Comparison of ENCODE assay signal across 19 mouse cellular contexts in the genomic region with DNA sequence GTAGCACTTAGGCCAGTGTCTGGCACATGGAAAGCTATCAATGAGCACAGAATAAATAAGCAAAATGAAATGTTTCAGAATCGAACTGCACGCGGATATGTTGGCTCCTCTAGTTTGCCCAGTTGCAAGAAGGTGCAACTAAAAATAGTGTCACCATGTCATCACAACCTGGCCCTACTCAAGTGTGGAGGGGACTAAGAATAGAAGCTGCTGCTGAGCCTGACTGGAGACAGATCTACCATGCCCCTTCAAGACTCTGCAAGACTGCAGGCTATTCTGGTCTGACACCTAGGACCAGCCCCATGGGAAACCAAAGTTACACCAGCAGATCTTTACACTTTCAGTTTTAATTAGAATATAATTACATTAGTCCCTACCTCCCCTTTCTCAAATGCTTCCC. TPM values are rescaled to one million over a fixed set of nuclear protein-coding genes. Genes with fewer than 3 reads are reported as not detected.
DNase-seq lines count a peak whose midpoint lies in the region; ATAC-seq and TF ChIP-seq lines count a peak whose summit lies in the region.
"Had no signal": no experiment of that assay in that cellular context is flagged by ENCODE, and none has a peak within 500 bp of the region (broad histone marks: within the 10 kb centered on the region; RNA-seq: fewer than 3 reads in every experiment).

No protein-coding gene starts in this region.

- H3K4me1 ChIP-seq in CH12.LX (ENCODE audit: control insufficient read depth in 1 of 2, insufficient read depth in 2 of 2) = peaks cover 0 to 10% of the 10 kb centered on the region in 2 experiments; a peak in 2 of 4 replicates
- peaks cover 12% of the 10 kb centered on the region for H3K4me1 ChIP-seq in heart, embryonic 15.5 days (replicated peaks)
- H3K4me1 ChIP-seq in intestine, embryonic 16.5 days (ENCODE audit: control insufficient read depth, insufficient read depth, low read length) = no peaks in the 10 kb centered on the region
- H3K4me1 ChIP-seq: forebrain, embryonic 13.5 days; hindbrain, embryonic 15.5 days had no signal

- no peak overlapping the region for H3K27ac ChIP-seq in CH12.LX (ENCODE audit: insufficient read depth, low read depth)
- peak overlapping the region; percentile 67 for H3K27ac ChIP-seq in heart, embryonic 15.5 days
- no peak overlapping the region for H3K27ac ChIP-seq in intestine, embryonic 16.5 days (ENCODE audit: low read length)
- H3K27ac ChIP-seq: forebrain, embryonic 13.5 days; hindbrain, embryonic 15.5 days; midbrain, embryonic 10.5 days had no signal

- intact Hi-C loops in gastrocnemius, postnatal 36 days (cut with DNase I) = no loop called here

- dilution Hi-C loops in CH12.LX (cut with MboI; ENCODE audit: extremely low pct_ligation_motif_present, extremely low pct_unique_long_range_greater_than_20kb, low sequenced_read_pairs) = no loop called here

- TF ChIP-seq RAD21 in CH12.LX (IDR thresholded peaks at IDR 0.05; ENCODE audit: low read depth, low read length) = no peak

- peak; percentile 20 to 31 for DNase-seq in gastrocnemius, adult 8-10 months (ENCODE audit: low spot score in 2 of 2)
- no peak for DNase-seq in gastrocnemius, postnatal 36 days
- DNase-seq in CH12.LX (ENCODE audit: extremely low read depth) = peak; percentile 10
- peak; percentile 34 to 35 for DNase-seq in heart, adult 9 months (ENCODE audit: low spot score in 2 of 2)
- DNase-seq in neural tube, embryonic 10.5 days (ENCODE audit: extremely low spot score, low spot score) = no peak
- no peak for DNase-seq in right cerebral cortex, adult 2 months (ENCODE audit: low spot score in 2 of 2)
- DNase-seq: adrenal gland, postnatal 10 days; cerebellum, adult 9-10 months; kidney, adult 8-10 months; kidney, postnatal 14 days; lung, adult 18-20 months; lung, postnatal 10 days had no signal

- ATAC-seq in heart, embryonic 15.5 days (replicated peaks; ENCODE audit: insufficient number of reproducible peaks, insufficient read depth, low FRiP score, low read depth) = peak; percentile 70; the same call in 1 of the 2 replicates
- no peak for ATAC-seq in intestine, embryonic 16.5 days
- ATAC-seq: forebrain, embryonic 13.5 days; midbrain, embryonic 16.5 days had no signal

- no peak for TF ChIP-seq CTCF in CH12.LX (conservative IDR thresholded peaks at IDR 0.05 in 1 of 2, IDR thresholded peaks at IDR 0.05 in 1 of 2; ENCODE audit: low read depth in 2 of 2, low read length in 2 of 2)

- no peaks in the 10 kb centered on the region for H3K27me3 ChIP-seq in CH12.LX (replicated peaks)
- no peaks in the 10 kb centered on the region for H3K27me3 ChIP-seq in heart, embryonic 15.5 days
- H3K27me3 ChIP-seq in intestine, embryonic 16.5 days (replicated peaks; ENCODE audit: control insufficient read depth, insufficient read depth, low read length) = no peaks in the 10 kb centered on the region
- H3K27me3 ChIP-seq: forebrain, embryonic 13.5 days; hindbrain, embryonic 15.5 days had no signal

- 54% methylated on average over 3 of the region's 3 CpGs for WGBS in heart, embryonic 15.5 days
- 93% methylated on average over 3 of the region's 3 CpGs for WGBS in intestine, embryonic 16.5 days

- TF ChIP-seq POLR2A in CH12.LX (IDR thresholded peaks at IDR 0.05; ENCODE audit: low read depth, low read length) = no peak

- in situ Hi-C loops in CH12.LX (cut with MboI; ENCODE audit: low pct_ligation_motif_present, low pct_unique_long_range_greater_than_20kb, low sequenced_read_pairs) = no loop called here

- no peaks in the 10 kb centered on the region for H3K79me2 ChIP-seq in CH12.LX (replicated peaks; ENCODE audit: control insufficient read depth, extremely low read depth, insufficient read depth, poor library complexity, severe bottlenecking)

- no peak overlapping the region for H3K9ac ChIP-seq in CH12.LX (ENCODE audit: insufficient read depth, low read depth)
- no peak overlapping the region for H3K9ac ChIP-seq in heart, embryonic 15.5 days
- no peak overlapping the region for H3K9ac ChIP-seq in intestine, embryonic 16.5 days (ENCODE audit: low read depth, low read length)
- H3K9ac ChIP-seq: forebrain, embryonic 13.5 days; hindbrain, embryonic 15.5 days had no signal

- no peak for TF ChIP-seq EP300 in CH12.LX (IDR thresholded peaks at IDR 0.05; ENCODE audit: low read length)

- H3K9me3 ChIP-seq in CH12.LX (replicated peaks; ENCODE audit: low read length) = no peaks in the 10 kb centered on the region
- H3K9me3 ChIP-seq in heart, embryonic 15.5 days (replicated peaks) = no peaks in the 10 kb centered on the region
- H3K9me3 ChIP-seq in intestine, embryonic 16.5 days (ENCODE audit: control insufficient read depth, low read length) = no peaks in the 10 kb centered on the region
- H3K9me3 ChIP-seq: forebrain, embryonic 13.5 days; hindbrain, embryonic 15.5 days; midbrain, embryonic 10.5 days had no signal

- H3K4me2 ChIP-seq in CH12.LX (ENCODE audit: insufficient read depth, low read depth, poor library complexity, severe bottlenecking) = no peak overlapping the region
- H3K4me2 ChIP-seq in heart, embryonic 15.5 days = peak overlapping the region; percentile 14; the same call in 1 of the 2 replicates
- no peak overlapping the region for H3K4me2 ChIP-seq in intestine, embryonic 16.5 days (ENCODE audit: low read depth, low read length)
- H3K4me2 ChIP-seq: forebrain, embryonic 13.5 days; hindbrain, embryonic 15.5 days had no signal

- peaks cover 0 to 20% of the 10 kb centered on the region in 2 experiments for H3K36me3 ChIP-seq in CH12.LX (replicated peaks in 1 of 2; ENCODE audit: control insufficient read depth in 1 of 2, insufficient read depth in 1 of 2, low read length in 1 of 2)
- no peaks in the 10 kb centered on the region for H3K36me3 ChIP-seq in heart, embryonic 15.5 days
- no peaks in the 10 kb centered on the region for H3K36me3 ChIP-seq in intestine, embryonic 16.5 days (ENCODE audit: control insufficient read depth, insufficient read depth, low read length)

- H3K4me3 ChIP-seq in CH12.LX (replicated peaks in 1 of 3; ENCODE audit: low read depth in 2 of 3, low read length in 2 of 3, poor library complexity in 1 of 3) = no peak overlapping the region
- H3K4me3 ChIP-seq in heart, embryonic 15.5 days = no peak overlapping the region
- H3K4me3 ChIP-seq in intestine, embryonic 16.5 days (ENCODE audit: low read length) = no peak overlapping the region
- H3K4me3 ChIP-seq: forebrain, embryonic 13.5 days; hindbrain, embryonic 15.5 days; midbrain, embryonic 10.5 days; myocyte had no signal

TF ChIP-seq in CH12.LX, 34 proteins besides CTCF, POLR2A, EP300 and RAD21:
- TF ChIP-seq KAT2A (IDR thresholded peaks at IDR 0.05; ENCODE audit: insufficient replicate concordance, low read length) (no peak), SIN3A (IDR thresholded peaks at IDR 0.05; ENCODE audit: low read length) (no peak), MEF2A (IDR thresholded peaks at IDR 0.05; ENCODE audit: borderline replicate concordance, low read depth, low read length) (0 out of 2 replicates have a peak, but pooled peaks have one; percentile 55)

RNA-seq across cellular contexts. Expression of gene Lrp11, which starts 32.8 kb away (rescaled TPM):
- total RNA-seq in gastrocnemius, adult 8-10 months (2022) = 1 to 10 TPM in 3 of 4 experiments, under 1 TPM in 1; 0.99 to 1.3 (median 1.1) TPM
- total RNA-seq in gastrocnemius, postnatal 36 days (2021) = 1 to 10 TPM; 1.9 to 2.2 TPM
- 4.7 and 5.4 TPM in 2 replicates for total RNA-seq in CH12.LX (2012; rRNA removed)
- 4.9 and 5.1 TPM in 2 replicates for total RNA-seq in CH12.LX (2014; rRNA removed)
- polyA plus RNA-seq in CH12.LX (2012; ENCODE audit: insufficient read length, low read depth) = 4.4 and 6.0 TPM in 2 replicates
- 1.1 and 2.1 TPM in 2 replicates for polyA plus RNA-seq in heart, embryonic 15.5 days (2015; fragmentation: Nextera tagmentation; extraction: Ambion mirVana)
- 3.1 and 3.7 TPM in 2 replicates for polyA plus RNA-seq in intestine, embryonic 16.5 days (2015; fragmentation: Nextera tagmentation; extraction: Ambion mirVana)

RNA-seq across cellular contexts. Expression of gene Nup43, which starts 44.9 kb away (rescaled TPM):
- 1 to 10 TPM; 5.4 to 6.5 (median 5.7) TPM for total RNA-seq in gastrocnemius, adult 8-10 months (2022)
- 1 to 10 TPM; 4.5 to 5.6 TPM for total RNA-seq in gastrocnemius, postnatal 36 days (2021)
- total RNA-seq in CH12.LX (2012; rRNA removed) (47.9 and 53.8 TPM in 2 replicates), CH12.LX (2014; rRNA removed) (117 and 138 TPM in 2 replicates)
- 66.7 and 73.5 TPM in 2 replicates for polyA plus RNA-seq in CH12.LX (2012; ENCODE audit: insufficient read length, low read depth)
- polyA plus RNA-seq in heart, embryonic 15.5 days (2015; fragmentation: Nextera tagmentation; extraction: Ambion mirVana) = 26.8 and 31.3 TPM in 2 replicates
- 36.9 and 39.5 TPM in 2 replicates for polyA plus RNA-seq in intestine, embryonic 16.5 days (2015; fragmentation: Nextera tagmentation; extraction: Ambion mirVana)

RNA-seq across cellular contexts. Expression of gene Pcmt1, which starts 58.6 kb away (rescaled TPM):
- 100 to 1,000 TPM; 111 to 131 (median 116) TPM for total RNA-seq in gastrocnemius, adult 8-10 months (2022)
- 100 to 1,000 TPM; 102 to 104 TPM for total RNA-seq in gastrocnemius, postnatal 36 days (2021)
- total RNA-seq in CH12.LX (2012; rRNA removed) (44.4 and 53.7 TPM in 2 replicates), CH12.LX (2014; rRNA removed) (62.2 and 64.5 TPM in 2 replicates)
- polyA plus RNA-seq in CH12.LX (2012; ENCODE audit: insufficient read length, low read depth) = 56.5 and 58.2 TPM in 2 replicates
- polyA plus RNA-seq in heart, embryonic 15.5 days (2015; fragmentation: Nextera tagmentation; extraction: Ambion mirVana) = 122 and 124 TPM in 2 replicates
- 105 and 112 TPM in 2 replicates for polyA plus RNA-seq in intestine, embryonic 16.5 days (2015; fragmentation: Nextera tagmentation; extraction: Ambion mirVana)

RNA-seq across cellular contexts. Expression of gene Lats1, which starts 58.6 kb away (rescaled TPM):
- 10 to 100 TPM in 3 of 4 experiments, 1 to 10 TPM in 1; 9.4 to 11.4 (median 10.3) TPM for total RNA-seq in gastrocnemius, adult 8-10 months (2022)
- total RNA-seq in gastrocnemius, postnatal 36 days (2021) = 10 to 100 TPM in 1 of 2 experiments, 1 to 10 TPM in 1; 9.3 to 11.5 TPM
- total RNA-seq in CH12.LX (2012; rRNA removed) (8.5 and 9.2 TPM in 2 replicates), CH12.LX (2014; rRNA removed) (12.4 and 13.4 TPM in 2 replicates)
- polyA plus RNA-seq in CH12.LX (2012; ENCODE audit: insufficient read length, low read depth) = 11.6 and 12.3 TPM in 2 replicates
- polyA plus RNA-seq in heart, embryonic 15.5 days (2015; fragmentation: Nextera tagmentation; extraction: Ambion mirVana) = 2.9 and 4.2 TPM in 2 replicates
- polyA plus RNA-seq in intestine, embryonic 16.5 days (2015; fragmentation: Nextera tagmentation; extraction: Ambion mirVana) = 5.7 and 7.3 TPM in 2 replicates

Comparison
In these comparisons a context has a peak if more than half of its experiments do, and no peak if none do; other contexts are left out.
1. DNase-seq: peak in gastrocnemius, adult 8-10 months (2 of 2), CH12.LX (single experiment) and heart, adult 9 months (2 of 2); none in gastrocnemius, postnatal 36 days (0 of 2), neural tube, embryonic 10.5 days (single experiment) and right cerebral cortex, adult 2 months (0 of 2).
2. RNA of gene Nup43, which starts 44.9 kb away (total RNA-seq): 47.9 to 138 TPM in CH12.LX; 5.4 to 6.5 TPM in gastrocnemius, adult 8-10 months and 4.5 to 5.6 TPM in gastrocnemius, postnatal 36 days; every median in the first group is over 4 times any median in the second.